Mouse (Mus musculus) kidney, postnatal 14 days (tissue): ENCODE measurements around the gene Pakap.

ENCODE experiments used
- DNase-seq: peaks from one replicate; pipeline ENCODE4 v3.0.0; 2022; ENCODE audit warnings: mixed read lengths

The Pakap gene

DNA sequence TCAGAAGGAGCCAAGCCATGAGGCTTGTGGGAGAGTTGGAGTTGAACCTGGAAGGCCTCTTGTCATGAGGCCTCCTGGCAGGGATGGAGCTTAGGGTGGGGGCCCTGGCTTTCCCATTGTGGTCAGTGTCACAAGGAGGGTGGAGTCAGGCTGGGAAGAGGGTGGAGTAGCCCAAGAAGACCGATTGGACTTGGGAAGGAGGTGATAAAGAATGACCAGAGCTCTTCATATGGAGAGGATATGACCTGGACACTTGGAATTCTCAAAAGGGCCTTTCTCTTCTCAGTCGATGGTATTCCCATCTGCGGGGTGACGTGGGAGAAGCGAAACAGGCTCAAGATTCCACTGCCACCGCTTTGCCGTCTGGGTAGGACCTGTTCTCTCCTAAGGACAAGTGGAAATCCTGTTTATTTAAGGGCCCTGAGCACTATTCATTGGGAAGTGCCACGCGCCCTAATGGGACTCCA is 111.0 kb downstream of the Pakap start:
- no peak for DNase-seq

DNA sequence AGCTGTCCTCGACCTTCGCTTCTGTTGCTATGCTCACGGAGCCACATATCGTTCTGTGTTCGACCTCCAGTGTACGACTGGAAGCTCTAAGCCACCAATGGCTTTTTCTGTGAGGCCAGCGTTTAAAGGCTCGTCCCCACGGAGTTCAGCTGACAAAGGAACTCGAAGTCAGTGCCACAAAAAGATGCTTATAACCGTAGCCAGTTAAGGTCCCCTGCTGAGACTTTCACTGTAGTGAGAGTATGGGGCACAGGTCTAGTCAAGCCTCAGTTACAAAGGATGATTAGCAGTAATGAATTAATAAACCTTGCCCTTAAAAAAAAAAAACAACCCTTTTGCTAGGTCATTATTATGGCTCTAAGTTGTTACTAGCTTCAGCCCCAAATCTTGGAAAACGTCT is 112.2 kb downstream of the Pakap start:
- DNase-seq: no peak

- peak; percentile 89 for DNase-seq
Observed at GRCm38 (mm10) chr4:57681511-57681910, 113.5 kb downstream of the Pakap start.

- no peak for DNase-seq
Observed at GRCm38 (mm10) chr4:57682341-57682740, 114.4 kb downstream of the Pakap start.

DNA sequence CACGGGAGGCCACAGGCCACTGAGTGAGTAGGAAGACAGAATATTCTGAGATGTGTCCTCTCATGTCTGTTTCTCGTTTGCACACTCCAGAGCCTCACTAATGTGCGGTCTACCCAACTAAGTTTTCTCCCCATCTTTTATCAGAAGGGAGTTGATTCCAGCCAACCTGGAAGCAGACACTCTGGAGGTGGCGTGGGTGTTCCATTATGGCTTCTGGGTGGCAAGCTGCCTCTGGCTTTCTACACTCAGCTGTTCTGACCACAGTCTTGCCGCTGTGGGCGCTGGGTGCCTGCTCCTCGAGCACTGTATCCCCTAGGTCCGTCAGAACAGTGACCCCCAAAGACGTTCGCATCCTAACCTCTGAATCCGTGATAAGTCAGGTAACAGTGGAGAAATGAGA is 115.0 kb downstream of the Pakap start:
- no peak for DNase-seq

GRCm38 (mm10) chr4:57684676-57685215 is 116.8 kb downstream of the Pakap start:
- DNase-seq: no peak

DNA sequence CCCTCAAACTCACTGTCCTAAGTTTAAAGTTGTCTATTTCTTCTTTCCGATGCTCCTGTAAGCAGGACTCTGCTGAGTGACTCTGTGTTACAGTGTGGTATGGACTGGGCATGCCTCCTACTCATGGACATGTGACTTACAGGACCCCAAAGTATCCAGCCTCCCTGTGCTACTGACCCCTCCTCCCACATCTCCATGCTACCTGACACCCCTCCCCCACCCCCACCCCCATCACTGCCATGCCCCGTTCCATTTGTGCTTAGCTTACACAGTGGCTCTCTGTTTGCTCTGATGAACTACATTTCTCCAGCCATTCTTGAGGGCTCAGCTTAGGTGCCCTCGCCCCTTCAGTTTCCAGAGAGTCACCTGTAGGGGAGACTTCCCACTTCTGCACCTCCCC is 118.8 kb downstream of the Pakap start:
- no peak for DNase-seq

- DNase-seq: no peak
Observed at GRCm38 (mm10) chr4:57687583-57687982, 119.6 kb downstream of the Pakap start.

DNA sequence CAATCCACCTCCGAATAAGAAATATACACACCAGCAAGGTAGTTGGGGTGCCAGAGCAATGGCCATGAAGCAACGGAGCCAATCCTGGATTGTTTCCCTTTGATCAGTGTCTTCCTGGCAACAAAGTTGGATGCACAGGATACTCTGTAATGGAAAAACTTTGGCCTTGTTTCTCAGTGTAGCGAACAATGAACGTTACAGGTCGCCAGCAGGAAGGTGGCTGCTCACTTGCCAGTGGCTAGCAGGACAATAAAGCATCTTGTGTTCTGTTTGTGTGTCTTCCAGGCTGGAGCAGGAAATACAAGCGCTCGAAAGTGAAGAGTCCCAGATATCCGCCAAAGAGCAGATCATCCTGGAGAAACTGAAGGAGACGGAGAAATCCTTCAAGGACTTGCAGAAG is 120.2 kb downstream of the Pakap start:
- DNase-seq: no peak

DNA sequence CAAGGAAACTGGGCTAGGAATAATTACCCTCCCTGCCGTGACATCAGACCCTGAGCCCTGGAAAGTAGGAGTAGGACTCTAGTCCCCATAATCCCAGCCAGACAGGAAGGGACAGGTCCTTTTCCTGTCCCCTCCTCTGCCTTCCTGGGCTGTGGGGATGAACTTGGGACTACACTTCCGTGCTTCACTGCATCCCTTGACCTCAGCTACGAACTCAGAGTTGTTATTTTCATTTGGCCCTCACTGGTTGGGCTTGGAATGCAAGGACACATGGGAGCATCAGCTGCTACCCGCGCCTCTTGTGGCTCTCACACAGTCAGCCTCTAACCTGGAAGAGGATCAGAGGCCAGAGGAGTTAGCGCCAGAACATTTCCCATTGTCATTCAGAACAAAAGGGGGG is 122.0 kb downstream of the Pakap start:
- DNase-seq: no peak

- no peak for DNase-seq
Observed at GRCm38 (mm10) chr4:57690805-57691204, 122.8 kb downstream of the Pakap start.

- DNase-seq: no peak
Observed at GRCm38 (mm10) chr4:57694356-57695136, 126.6 kb downstream of the Pakap start.

DNA sequence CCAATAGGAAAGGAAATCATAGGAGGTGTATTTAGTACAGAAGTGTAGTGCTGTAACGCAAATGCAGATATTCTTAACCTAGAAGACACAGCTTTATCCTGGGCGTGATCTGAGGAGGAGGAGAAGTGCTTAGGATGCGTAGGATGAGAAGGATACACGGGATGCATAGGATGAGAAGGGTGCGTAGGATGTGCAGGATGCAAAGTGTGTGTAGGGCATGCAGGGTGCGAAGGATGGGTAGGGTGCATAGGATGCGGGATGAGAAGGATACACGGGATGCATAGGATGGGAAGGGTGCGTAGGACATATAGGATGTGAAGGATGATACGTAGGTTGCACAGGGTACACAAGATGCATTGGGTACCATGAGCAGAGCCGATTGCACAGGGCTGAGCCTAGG is 129.0 kb downstream of the Pakap start:
- no peak for DNase-seq

DNA sequence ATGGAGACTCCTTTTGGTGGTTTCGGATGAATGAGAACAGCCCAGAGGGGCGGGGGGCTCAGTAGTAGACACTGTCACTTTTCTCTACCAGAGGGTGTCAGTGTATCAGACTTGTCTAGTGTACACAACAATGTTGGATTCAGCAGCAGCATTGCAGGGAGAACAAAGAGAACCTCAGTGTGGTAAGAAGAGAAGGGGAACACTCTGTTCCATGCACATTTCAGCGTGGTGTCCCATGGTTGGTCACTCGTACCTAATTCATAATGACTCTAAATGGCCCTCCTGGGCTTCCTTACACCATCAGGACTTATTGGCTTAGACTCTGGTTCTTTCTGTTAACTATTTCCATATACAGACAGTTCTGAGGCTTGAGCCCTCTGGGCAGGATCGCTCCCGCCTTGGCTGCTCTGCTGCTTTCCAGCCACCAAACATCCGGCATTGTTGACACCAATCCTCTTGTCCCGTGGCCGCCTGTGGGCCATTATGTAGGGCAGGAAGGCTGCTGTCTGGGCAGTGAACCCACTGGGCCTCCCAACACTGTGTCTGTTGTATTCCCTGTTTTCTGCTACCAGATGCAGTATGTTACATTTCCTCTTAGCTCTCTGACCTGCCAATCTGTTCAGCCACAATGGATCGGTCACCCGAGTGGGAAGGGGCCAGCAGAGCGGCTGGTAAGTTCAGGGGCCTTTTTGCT is 130.1 kb downstream of the Pakap start:
- no peak for DNase-seq

DNA sequence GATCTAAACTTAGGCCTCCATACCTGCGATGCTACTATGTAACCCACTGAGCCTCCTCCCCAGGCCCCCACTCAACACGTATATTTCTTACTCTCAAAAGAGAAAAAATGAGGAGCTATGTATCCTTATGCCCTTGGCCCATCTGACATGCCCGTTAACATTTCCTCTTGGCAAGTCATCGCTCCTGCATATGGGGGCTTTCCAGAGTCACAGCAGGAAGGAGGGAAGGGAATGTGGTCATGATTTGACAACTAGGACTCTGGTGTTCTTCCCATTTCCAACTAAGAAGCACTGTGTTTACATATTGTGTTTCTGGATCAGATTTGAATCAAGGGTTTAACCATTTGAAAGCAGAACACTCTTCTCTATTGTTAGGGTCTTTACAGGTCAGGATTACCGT is 133.6 kb downstream of the Pakap start:
- no peak for DNase-seq

GRCm38 (mm10) chr4:57703574-57704470 is 135.8 kb downstream of the Pakap start:
- DNase-seq: no peak

GRCm38 (mm10) chr4:57704575-57704974 is 136.6 kb downstream of the Pakap start:
- DNase-seq: no peak

- no peak for DNase-seq
Observed at GRCm38 (mm10) chr4:57715849-57716248, 147.9 kb downstream of the Pakap start.

DNA sequence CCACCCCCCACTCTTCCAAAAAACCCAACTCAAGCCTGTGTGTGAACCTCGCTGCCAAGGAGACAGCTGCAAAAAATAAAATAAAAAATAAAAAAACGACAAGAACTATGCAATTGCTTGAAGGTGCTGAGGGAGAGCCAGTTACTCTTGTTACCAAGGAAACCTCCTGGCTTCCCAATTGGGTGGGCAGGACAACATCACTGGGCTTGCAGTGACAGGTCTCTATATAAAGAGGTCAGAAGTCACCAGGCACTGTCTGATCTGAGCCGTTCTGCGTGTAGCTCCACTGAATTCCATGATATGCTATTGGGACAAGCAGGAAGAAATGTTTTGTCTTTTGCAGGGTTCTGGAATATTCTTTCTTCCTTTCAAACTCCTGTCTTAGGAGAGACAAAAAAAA is 148.8 kb downstream of the Pakap start:
- no peak for DNase-seq

GRCm38 (mm10) chr4:57717354-57717753 is 149.4 kb downstream of the Pakap start, which contains the start of gene Akap2:
Gene Akap2 (plus strand): TSS chr4:57717657.
- no peak for DNase-seq

DNA sequence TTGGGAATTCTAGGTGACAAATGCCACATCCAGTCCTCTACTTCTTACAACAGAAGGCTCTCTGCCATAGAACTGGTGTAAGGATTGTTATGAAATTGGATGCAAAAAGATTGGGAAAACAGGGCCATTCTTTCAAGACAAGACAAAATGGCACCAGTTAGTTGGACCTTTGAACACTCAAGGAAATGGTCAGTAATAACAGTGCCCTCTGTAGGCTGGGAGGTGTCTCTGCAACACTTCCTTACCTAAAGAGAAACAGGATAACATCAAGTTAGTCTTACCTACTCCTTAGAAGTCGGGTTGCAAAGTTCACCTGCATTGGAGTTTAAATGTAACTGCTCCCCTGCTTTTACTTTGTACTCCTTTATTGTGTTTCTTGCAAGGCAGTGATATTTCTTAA is 151.4 kb downstream of the Pakap start:
- no peak for DNase-seq

DNA sequence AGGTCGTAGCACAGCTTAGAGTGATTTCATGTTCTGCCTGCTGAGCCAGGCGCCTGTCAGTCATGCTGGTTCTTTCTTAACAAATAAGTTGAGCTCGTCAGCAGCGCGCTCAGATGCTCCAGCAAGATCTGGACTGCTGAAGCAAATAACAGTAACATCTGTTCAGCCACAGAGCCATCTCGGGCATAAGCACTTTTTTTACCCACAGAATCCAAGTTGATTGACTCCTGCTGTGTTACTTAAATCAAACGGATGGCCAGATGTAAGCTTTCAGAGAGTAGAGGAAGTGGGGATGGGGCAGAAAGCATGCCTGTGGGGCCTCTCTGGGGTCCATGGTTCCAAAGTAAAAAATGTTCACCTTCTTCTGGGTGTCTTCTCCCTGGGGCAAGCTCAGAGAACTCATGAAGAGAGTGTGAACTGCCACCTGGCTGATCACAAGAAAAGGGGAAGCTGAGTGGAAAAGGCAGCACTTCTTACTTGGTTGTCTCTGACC is 152.9 kb downstream of the Pakap start:
- no peak for DNase-seq

DNA sequence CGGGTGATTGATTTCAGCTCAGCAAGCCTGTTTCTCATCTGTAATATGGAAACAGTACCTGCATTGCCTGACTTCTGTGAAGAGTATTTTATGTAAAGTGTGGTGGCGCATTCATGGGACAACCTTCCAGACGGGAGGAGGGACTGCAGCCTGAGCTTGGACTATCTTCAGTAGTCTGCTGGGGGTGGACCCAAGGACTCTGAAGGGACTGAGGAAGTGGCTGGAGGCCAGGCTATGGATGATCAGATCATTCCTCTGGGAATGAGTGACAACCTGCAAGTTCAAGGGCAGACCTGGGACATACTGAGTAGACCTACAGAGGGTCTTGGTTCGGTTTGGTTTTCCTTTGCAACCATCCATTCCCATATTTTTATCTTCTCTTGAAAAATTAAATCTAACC is 154.3 kb downstream of the Pakap start:
- no peak for DNase-seq
